Mouse (Mus musculus): ENCODE measurements around the gene Tacc2.

The Tacc2 gene

GRCm38 (mm10) chr7:130677541-130678274, 100.5 kb downstream of the Tacc2 start:
- in situ Hi-C loops (cut with MboI; ENCODE audit: low sequenced_read_pairs) = no loop called here

- in situ Hi-C loops (cut with MboI; ENCODE audit: low sequenced_read_pairs) = no loop called here
Measured at GRCm38 (mm10) chr7:130678414-130678813, 101.2 kb downstream of the Tacc2 start.

- in situ Hi-C loops (cut with MboI; ENCODE audit: low sequenced_read_pairs) = no loop called here
Measured at GRCm38 (mm10) chr7:130681798-130682197, 104.6 kb downstream of the Tacc2 start.

- in situ Hi-C loops (cut with MboI; ENCODE audit: low sequenced_read_pairs) = no loop called here
Measured at GRCm38 (mm10) chr7:130688601-130689000, 111.4 kb downstream of the Tacc2 start.

GRCm38 (mm10) chr7:130690869-130691268, 113.6 kb downstream of the Tacc2 start:
- in situ Hi-C loops (cut with MboI; ENCODE audit: low sequenced_read_pairs) = no loop called here

GRCm38 (mm10) chr7:130691931-130692330, 114.7 kb downstream of the Tacc2 start:
- in situ Hi-C loops (cut with MboI; ENCODE audit: low sequenced_read_pairs) = no loop called here

- in situ Hi-C loops (cut with MboI; ENCODE audit: low sequenced_read_pairs) = no loop called here
Measured at GRCm38 (mm10) chr7:130692392-130692942, 115.2 kb downstream of the Tacc2 start.

- in situ Hi-C loops (cut with MboI; ENCODE audit: low sequenced_read_pairs) = no loop called here
Measured at GRCm38 (mm10) chr7:130692943-130693799, 115.9 kb downstream of the Tacc2 start.

- in situ Hi-C loops (cut with MboI; ENCODE audit: low sequenced_read_pairs) = no loop called here
Measured at GRCm38 (mm10) chr7:130693800-130694193, 116.6 kb downstream of the Tacc2 start.

GRCm38 (mm10) chr7:130695669-130696338, 118.6 kb downstream of the Tacc2 start:
- in situ Hi-C loops (cut with MboI; ENCODE audit: low sequenced_read_pairs) = no loop called here

GRCm38 (mm10) chr7:130696347-130697234, 119.4 kb downstream of the Tacc2 start:
- in situ Hi-C loops (cut with MboI; ENCODE audit: low sequenced_read_pairs) = no loop called here

- in situ Hi-C loops (cut with MboI; ENCODE audit: low sequenced_read_pairs) = no loop called here
Measured at GRCm38 (mm10) chr7:130698480-130698879, 121.2 kb downstream of the Tacc2 start.

- in situ Hi-C loops (cut with MboI; ENCODE audit: low sequenced_read_pairs) = no loop called here
Measured at GRCm38 (mm10) chr7:130701336-130701735, 124.1 kb downstream of the Tacc2 start.

- in situ Hi-C loops (cut with MboI; ENCODE audit: low sequenced_read_pairs) = no loop called here
Measured at GRCm38 (mm10) chr7:130705230-130705629, 128.0 kb downstream of the Tacc2 start.

GRCm38 (mm10) chr7:130708940-130709339, 131.7 kb downstream of the Tacc2 start:
- in situ Hi-C loops (cut with MboI; ENCODE audit: low sequenced_read_pairs) = no loop called here

GRCm38 (mm10) chr7:130709372-130710274, 132.4 kb downstream of the Tacc2 start:
- in situ Hi-C loops (cut with MboI; ENCODE audit: low sequenced_read_pairs) = no loop called here

- in situ Hi-C loops (cut with MboI; ENCODE audit: low sequenced_read_pairs) = no loop called here
Measured at GRCm38 (mm10) chr7:130711851-130712250, 134.6 kb downstream of the Tacc2 start.

GRCm38 (mm10) chr7:130713319-130713718, 136.1 kb downstream of the Tacc2 start:
- in situ Hi-C loops (cut with MboI; ENCODE audit: low sequenced_read_pairs) = no loop called here

- in situ Hi-C loops (cut with MboI; ENCODE audit: low sequenced_read_pairs) = no loop called here
Measured at GRCm38 (mm10) chr7:130715467-130715866, 138.2 kb downstream of the Tacc2 start.
